Mouse (Mus musculus) urinary bladder, postnatal 4 days (tissue): Measurements from ENCODE around the gene Fsd1l.

Source experiments
- DNase-seq, 2 experiments: peaks; one replicate each; pipeline ENCODE4 v3.0.0; 2021 to 2022; ENCODE audit warnings: low spot score in 2 of 2

Fsd1l gene

DNA sequence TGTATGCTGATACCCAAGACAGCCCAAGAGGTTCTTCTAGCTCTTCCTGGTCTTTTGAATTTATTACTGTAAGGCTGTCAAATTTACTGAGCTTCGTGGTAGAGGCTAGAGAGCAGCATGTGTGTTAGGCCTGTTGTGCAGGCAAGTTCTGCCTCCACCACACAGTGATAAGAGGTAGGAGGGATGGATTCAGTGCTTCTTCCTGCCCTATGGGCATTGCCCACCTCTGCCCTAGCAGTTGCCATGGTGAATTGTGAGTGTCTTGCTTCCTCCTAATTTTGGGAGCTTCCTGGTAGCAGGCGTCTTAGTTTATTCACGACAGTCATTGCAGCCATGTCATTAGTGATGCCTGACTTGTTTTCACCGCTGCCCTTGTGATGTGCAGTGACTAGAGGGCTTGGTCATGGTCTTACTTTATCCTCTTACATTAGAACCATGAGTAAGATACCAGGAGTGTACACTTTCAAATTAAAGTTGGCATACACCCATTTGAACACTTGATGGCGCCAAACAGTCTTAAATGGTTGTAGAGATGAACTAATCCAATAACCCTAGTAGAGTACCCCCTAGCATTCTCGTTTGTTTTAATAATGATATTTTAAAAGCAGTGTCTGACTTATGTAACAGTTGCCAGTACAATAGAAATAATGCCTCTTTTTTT, 107.8 kb downstream of the Fsd1l start:
- no peak for DNase-seq

DNA sequence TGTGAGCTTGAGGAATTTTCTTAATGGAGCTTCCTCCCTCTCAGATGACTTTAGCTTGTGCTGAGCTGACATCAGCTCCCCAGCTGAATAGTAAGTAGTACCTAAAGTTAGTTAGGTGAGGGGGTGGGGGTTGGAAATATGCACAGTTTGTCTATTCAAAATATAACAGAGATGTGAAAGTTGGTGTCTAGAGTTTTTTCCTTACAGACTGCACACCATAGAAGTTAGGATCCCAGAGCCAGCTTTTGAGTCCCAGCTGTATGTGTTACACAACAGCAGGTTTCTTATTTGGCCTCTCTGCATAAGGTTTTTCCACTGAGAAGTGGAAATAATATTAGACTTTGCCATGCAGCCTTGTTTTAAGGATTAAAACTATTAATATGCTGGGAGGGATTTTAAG, 118.6 kb downstream of the Fsd1l start:
- DNase-seq: no peak

DNA sequence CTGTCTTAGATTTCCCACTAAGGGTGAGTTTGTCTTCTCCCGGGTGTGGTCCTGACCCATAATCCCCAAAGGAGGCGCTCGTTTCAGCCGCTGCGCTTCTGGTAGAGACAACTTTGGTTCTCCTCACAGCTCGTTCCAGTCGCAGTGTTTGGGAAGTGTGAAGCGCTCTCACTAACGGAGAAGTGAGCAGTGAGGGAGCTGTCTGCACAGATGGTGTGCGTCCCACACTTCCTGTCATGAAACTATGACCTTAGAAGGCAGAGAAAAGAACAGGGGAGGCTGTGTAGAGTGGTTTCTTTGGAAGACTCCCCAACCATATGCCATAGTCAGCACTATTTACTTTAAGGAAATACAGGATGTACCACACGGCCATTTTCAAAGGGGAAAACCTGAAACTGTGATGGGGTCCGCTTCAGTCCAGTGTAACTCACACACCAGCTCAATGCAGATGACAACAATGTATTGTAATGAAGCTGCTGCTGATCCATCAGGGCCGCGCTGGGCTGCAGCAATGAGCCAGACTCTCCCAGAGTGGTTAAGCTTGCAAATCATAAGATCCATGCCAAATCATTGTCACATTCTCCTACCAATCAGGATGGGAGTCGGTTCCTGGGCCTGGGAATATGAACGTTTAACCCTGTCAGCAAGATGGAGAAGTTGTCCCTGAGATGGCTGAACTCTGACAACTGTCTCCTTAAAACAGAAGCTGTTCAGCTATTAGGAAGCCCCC, 119.3 kb downstream of the Fsd1l start:
- DNase-seq: no peak
